Mouse (Mus musculus): Measurements from ENCODE around the gene Atxn7. TPM values are rescaled to one million over a fixed set of nuclear protein-coding genes. Genes with fewer than 3 reads are reported as not detected.
A peak's percentile ranks its signal among the peaks of the same experiment; 100 is the strongest.
"Not testable (repeated sequence)": the region's sequence is repeated elsewhere in the genome, so short reads cannot be mapped to it uniquely, and the experiment has no call there.

Atxn7 gene
- polyA plus RNA-seq, 1 experiment, result 24.9 TPM

DNA sequence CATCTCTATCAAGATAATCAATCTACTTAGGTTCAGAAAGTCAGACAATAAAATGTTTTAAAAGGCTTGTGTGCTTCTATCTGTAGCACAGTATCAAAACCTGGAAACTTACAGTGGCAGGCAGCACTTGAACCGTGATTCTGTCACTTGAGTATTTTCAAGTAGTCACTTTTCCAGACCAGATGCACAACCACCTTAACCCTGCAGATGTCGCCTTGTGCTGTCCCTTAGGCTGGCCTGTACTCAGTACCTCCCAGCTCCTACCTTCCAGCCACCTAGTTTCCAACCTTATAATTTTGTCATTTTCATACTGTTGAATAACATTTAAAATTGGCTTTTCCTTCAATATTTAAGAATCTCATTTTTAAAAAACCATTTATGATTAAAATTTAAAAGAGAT lies 20.9 kb downstream of the Atxn7 start:
- no peak for DNase-seq (ENCODE audit: low read depth)

DNA sequence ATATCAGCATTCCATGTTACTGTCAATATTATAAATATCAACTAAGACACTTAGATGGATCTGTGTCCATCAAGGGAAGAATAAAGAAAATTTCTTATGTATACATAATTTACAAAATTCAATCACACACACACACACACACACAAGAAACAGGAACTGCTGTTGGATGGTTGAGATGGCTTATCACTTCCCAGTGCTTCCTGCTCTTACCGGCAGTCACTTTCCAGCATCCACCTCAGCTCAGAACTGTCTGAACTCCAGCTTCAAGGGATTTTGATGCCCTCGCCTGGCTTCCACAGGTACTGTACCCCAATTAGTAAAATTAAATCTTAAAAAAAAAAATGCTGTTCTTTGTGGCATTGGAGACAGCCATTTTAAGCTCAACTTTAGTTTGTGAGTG lies 27.2 kb downstream of the Atxn7 start:
- DNase-seq (ENCODE audit: low read depth), result no peak

DNA sequence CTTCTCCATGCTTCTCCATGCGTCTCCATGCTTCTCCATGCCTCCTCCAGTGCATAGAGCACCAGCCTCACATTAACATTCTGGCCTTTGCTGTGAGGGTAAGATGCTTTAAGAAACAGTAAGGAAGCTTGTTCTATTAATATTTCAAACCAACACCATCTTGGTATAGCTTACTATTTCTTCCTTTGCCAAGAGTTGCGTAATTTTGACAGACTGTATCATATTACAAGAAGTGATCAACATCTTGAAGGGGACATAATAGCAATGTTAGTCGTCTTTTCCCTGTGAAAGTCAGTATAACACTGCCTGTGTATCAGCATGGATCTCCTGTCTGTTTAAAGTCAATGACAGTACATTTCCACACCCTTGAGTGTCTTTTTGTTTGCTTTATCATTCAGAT lies 29.5 kb downstream of the Atxn7 start:
- DNase-seq (ENCODE audit: low read depth), result no peak

DNA sequence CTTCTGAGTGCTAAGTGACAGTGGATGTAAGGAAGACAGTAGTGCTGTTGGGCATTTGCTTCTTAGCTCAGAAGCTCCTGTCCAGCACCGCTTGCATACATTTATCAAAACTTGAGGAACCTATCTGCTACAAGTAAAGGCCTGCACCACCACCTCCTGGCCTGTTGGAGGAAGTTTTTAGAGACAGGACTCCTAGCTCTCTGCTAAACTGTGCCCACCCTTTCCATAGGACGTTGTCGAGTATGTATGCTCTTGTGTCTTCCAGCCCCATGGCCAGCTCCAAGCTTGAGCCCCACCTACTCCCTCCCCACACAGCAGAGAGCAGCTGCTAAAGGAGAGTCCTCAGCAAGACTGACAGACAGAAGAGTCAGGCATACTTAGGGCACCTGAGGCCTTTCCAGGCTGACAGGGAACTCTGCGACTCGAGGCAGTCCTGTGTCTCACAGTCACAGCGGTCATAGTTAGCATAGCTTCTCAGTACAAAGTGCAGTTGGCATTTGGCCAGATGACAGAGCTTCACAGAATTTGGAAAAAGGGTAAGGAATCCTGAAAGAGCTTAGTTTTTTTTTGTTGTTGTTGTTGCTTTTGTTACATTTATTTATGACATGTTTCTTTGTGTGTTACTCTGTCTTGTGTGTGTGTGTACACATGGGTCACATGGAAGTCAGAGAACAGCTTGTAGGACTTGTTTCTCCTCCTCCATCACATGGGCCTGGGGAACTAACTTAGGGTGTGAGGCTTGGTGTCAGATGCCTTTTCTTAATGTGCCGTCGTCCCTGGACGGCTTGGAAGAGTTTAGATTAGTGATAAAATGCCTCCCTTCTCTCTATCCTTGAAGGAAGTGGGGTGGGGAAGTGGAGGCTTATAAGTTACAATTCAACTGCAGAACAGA lies 34.2 kb downstream of the Atxn7 start:
- DNase-seq (ENCODE audit: low read depth), result no peak

- no peak for DNase-seq (ENCODE audit: low read depth)
Observed at GRCm38 (mm10) chr14:14002771-14003170, 41.5 kb downstream of the Atxn7 start.

DNA sequence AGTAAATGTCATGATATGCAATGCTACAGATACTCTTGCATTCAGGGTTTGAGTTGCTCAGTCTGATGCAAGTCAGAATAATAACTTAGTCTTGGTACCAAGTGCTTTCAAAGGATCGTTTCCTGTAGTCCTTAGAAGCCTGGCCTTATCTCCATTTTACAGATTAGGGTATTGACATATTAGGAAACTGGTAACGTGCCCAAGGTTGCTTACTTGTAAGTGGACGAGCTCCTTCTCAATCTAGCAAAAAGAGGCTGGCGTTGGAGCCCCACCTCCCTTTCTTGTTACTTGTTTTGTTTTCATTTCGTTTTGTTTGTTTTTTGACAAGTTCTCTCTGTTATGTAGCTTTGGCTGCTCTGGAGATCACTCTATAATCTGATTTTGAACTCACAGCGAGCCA lies 48.5 kb downstream of the Atxn7 start:
- DNase-seq (ENCODE audit: low read depth), result no peak

- no peak for DNase-seq (ENCODE audit: low read depth)
Observed at GRCm38 (mm10) chr14:14012383-14013251, 51.4 kb downstream of the Atxn7 start.

DNA sequence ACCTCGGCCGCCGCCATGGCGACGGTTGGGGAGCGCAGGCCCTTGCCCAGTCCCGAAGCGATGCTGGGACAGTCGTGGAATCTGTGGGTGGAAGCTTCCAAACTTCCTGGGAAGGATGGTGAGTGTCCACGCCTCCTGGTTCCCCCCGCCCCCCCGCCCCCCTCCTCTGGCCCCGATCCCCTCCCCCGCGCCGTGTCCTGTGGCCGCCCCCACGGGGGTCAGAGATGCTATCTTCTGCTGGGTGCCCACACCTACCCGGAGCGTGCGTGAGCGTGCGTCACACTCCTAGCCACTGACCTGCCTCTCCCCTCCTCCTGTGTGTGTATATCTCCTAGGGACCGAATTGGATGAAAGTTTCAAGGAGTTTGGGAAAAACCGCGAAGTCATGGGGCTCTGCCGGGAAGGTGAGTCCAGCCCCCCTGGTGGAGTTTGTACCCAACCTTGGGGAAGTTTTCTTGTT lies 52.0 kb downstream of the Atxn7 start:
- no peak for DNase-seq (ENCODE audit: low read depth)

GRCm38 (mm10) chr14:14014636-14015375 lies 53.6 kb downstream of the Atxn7 start:
- DNase-seq (ENCODE audit: low read depth), result peak; percentile 90

DNA sequence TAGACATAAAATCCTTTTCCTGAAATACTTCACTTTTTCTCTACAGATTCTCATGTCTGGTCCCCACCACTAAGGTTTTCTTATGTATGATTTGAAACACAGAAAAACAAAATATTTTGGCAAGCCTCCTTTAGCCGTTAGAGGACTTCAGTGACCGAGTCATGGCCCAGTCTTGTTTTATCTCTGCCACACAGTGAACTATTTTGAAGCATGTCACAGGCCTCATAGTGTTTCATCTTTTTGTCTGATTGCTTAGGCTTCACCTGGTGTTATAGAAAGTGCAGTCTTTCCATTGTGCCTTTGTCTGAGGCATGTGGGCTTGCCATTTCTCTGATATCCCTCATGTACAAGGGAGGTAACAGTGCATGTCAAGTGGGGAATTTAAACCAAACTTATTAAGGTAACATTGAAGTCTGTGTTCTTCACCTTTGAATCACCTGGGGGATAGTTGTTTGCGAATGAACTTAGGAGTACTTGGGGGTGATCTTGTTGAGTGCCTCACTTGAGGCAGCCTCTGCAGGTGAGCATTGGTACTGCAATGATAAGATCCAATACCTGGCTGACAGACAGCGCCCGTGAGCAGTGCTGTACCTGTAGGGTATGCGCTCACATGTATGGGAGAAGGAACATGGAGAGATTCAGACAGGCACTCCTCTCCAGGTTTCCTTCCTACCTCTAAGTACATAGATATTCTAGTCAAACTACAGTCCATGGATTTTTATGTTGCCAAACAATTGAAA lies 58.1 kb downstream of the Atxn7 start:
- no peak for DNase-seq (ENCODE audit: low read depth)

- DNase-seq (ENCODE audit: low read depth), result no peak
Observed at GRCm38 (mm10) chr14:14021244-14021643, 60.0 kb downstream of the Atxn7 start.

- DNase-seq (ENCODE audit: low read depth), result no peak
Observed at GRCm38 (mm10) chr14:14025870-14026269, 64.6 kb downstream of the Atxn7 start.

DNA sequence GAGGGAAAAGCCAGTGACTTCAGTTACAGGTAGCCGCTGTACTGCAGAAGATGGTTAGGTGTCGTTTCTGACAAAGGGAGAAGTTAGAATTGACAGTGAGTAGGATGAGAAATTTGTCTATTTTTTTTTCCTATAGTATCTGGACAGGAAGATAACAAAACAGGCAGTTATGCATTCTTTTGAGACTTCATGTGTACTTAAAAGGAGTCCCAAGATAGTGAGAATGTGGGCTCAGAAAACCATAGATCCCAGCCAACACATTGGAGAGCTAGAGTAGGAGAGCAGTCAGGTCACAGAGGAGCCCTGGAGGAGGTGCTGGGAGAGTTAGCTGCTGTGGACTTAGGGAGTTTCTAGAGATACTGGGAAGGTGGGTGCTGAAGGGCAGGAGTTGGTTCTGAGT lies 69.4 kb downstream of the Atxn7 start:
- DNase-seq (ENCODE audit: low read depth), result no peak

GRCm38 (mm10) chr14:14032842-14033241 lies 71.6 kb downstream of the Atxn7 start:
- no peak for DNase-seq (ENCODE audit: low read depth)

DNA sequence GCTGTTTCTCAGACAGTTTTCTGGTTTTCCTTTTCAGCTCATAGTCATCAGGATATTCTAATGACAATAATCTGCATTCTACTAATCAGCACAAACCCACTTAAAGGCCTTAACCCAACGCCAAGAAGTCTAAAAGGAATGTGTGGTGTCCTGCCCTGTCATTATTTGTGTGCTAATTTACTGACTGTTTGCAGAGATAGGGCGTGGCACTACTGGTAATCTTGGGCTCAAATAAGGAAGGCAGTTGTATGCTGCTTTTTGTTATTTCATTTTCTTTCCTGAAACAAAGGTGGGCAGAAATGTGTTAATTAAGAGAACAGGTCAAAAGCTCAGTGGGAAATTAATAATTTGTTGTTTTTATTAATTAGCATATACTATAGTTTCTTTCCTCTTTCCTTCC lies 75.1 kb downstream of the Atxn7 start:
- DNase-seq (ENCODE audit: low read depth), result no peak

DNA sequence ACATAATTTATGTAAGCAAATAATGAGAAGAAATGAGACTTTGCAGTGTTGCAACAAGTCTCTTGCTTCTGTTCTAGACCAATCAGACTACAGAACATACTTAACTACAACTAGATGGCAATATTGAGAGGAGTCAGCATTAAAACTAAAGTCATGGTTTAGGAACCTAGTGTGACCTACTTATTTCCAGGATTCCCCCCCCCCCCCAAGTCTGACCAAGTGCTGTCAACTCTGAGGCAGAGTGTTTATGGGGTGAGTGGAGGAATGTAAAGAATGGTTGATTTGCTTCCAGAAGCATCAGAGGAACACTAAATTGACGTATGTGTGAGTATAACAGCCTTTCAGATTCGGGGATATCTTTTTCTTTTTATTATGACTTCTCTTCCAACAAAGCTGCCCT lies 77.0 kb downstream of the Atxn7 start:
- DNase-seq (ENCODE audit: low read depth), result no peak

GRCm38 (mm10) chr14:14042336-14042735 lies 81.1 kb downstream of the Atxn7 start:
- DNase-seq (ENCODE audit: low read depth), result peak; percentile 46

DNA sequence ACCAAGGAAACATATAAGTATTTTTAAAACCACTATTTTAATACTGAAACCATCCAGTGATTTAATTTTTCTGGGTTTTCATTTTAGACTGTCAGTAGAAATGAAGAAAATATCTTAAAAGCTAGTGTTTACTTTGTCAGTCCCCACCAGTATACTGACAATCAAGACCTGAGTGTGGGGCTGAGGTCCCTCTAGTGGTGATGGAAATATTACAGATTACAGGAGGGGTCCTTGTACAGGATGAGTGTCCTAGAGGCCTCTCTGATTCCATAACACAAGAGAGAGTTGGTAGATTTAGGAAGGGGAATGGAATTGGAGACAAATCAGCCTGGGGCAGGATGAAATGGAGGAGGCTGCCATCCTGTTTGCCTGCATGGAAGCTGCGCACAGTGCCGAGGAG lies 93.1 kb downstream of the Atxn7 start:
- no peak for DNase-seq (ENCODE audit: low read depth)

GRCm38 (mm10) chr14:14059606-14060005 lies 98.4 kb downstream of the Atxn7 start:
- not testable (repeated sequence) for DNase-seq (ENCODE audit: low read depth)

DNA sequence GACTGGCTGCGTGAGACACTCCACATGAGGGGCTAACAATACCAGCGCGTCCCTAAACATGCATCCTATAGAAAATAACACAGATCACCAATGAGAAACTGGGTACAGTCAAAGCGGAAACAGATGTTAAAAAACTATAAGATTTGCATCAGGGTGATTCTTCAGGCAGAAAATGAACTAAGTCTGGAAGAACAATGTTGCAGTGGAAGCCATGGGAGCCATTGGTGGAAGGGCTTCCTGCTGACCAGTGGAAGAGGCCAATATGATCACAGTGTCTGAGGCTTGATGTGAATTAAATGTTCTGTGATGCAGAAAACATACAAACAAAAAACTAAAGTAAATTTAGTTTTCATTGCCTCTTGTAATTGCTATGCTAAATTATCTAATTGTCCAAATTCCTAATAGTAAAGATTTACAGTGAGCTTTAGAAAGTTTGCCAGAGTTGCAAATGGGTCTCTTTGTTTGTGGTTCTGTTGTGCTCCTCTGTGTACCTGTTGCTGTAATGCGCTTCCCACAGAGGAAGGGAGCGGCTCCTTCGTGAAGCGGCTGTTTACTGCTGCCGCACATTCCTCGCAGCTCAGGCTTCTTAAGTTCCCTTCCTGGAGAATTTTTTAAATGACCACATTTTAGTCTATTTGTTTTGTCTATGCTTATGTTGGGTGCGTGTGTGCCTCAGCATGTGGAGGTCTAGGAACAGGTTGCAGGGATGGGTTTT lies 101.4 kb downstream of the Atxn7 start:
- no peak for DNase-seq (ENCODE audit: low read depth)

DNA sequence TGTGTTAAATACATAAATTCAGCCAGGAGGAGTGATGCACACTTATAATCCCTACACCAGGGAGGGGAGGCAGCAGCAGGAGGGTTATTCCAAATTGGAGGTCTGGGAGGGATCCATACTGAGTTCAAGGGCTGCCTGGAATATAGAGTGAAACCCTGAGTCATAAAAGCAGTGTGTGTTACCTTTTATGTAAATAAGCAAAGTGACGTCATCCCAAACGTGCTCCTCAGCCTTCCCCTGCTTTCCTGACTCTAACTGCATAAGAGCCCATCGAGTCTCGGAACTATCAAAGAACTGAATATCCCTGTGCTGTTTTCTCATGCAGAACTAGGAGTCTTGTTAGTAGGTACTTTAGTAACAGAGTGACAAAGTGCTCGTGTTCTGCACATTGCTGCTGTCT lies 102.1 kb downstream of the Atxn7 start:
- no peak for DNase-seq (ENCODE audit: low read depth)
